Mouse (Mus musculus): ENCODE data around the gene Zdhhc13. TPM values are rescaled to one million over a fixed set of nuclear protein-coding genes. Genes with fewer than 3 reads are reported as not detected.

Zdhhc13 gene
- total RNA-seq, 2 experiments from 2014 or later, result 11.1 to 12.6 TPM

DNA sequence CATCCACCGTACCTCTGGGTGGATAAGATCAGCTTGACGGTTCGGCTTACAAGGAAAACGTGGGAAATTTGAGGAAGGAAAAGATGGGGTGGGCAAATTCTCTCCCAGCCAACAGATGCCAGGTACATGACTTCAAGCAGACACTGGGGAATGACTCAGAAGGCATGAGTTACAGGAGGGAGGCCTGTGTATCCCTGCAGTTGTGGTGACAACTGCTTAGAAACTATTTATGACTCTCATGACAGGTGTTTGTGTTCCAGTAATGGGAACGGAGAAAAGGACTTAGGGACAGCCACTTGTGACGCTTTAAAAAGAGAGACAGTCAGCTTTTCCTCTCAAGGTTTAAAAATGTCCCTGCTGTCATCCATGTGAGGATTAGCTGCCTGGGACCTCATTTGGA, 81.3 kb downstream of the Zdhhc13 start:
- intact Hi-C loops (cut with DNase I), result no loop called here
- DNase-seq, result no peak

DNA sequence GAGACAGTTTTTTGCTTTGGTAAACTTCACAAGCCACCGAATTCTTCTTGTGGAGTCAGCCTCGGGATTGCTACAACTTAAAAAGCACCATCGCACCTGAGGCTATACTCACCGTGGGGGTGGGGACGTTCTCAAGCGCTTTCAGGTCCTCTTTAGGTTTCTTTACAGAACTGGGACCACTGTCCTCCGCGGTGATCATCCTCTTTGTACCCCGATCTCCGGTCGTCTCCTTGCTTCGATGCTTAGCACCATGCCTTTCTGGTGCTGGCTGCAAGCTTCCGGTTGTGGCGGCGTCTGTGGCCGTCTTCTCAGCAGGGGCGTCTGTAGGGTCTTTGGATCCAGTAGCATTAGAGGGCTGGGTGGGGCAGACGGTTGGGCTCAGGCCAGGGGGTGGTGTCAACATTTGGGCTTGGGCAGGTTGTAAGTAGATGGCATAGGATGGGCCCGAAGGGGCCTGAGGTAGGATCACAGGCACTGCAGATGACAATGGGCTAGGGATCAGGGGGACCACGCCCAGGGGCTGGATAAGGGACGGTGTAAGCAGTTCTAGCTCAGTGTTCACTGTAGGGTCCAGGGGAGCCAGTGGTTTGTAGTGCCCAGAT, 81.9 kb downstream of the Zdhhc13 start:
- intact Hi-C loops (cut with DNase I), result no loop called here
- no peak for DNase-seq

DNA sequence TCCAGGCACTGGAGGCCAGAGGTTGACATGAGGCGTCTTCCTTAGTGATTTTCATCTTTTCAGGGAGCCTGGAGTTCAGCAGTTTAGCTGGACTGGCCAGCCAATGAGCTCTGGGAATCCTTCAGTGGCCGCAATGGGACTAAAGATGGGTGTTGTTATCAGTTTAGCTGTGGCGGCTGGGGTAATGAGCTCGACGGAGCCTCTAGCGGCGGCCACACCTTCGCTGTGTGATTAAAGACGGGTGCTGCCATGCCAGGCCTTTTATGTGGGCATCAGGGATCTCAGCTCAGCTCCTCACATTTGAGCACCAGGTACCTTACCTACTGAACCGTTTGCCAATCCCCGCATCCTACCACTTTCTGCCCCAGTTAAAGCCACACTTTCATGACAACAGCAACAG, 82.5 kb downstream of the Zdhhc13 start:
- no peak for DNase-seq
- intact Hi-C loops (cut with DNase I), result no loop called here

GRCm38 (mm10) chr7:48875096-48875495, 86.3 kb downstream of the Zdhhc13 start:
- DNase-seq, result no peak
- intact Hi-C loops (cut with DNase I), result loop anchor here (2.0 kb wide), 1 partner anchor 28 kb away; no protein-coding TSS in a partner anchor

GRCm38 (mm10) chr7:48876526-48876925, 87.7 kb downstream of the Zdhhc13 start:
- peak; percentile 25 to 65 for DNase-seq
- intact Hi-C loops (cut with DNase I), result loop anchor here (1.0 to 2.0 kb wide), 2 partner anchors 64 to 128 kb away; no protein-coding TSS in a partner anchor

Other genes with a start within 250 kb of the Zdhhc13 start
- not detected for gene Mrgprb2, start 230.9 kb upstream of the Zdhhc13 start, total RNA-seq (2021)
- not detected for gene Mrgprb3, start 145.2 kb upstream of the Zdhhc13 start, total RNA-seq (2021)
- 1,000 to 10,000 TPM; 1,478 to 1,683 TPM for gene Csrp3, start 59.0 kb downstream of the Zdhhc13 start, total RNA-seq (2021)
- 1 to 10 TPM; 1.8 to 3.3 TPM for gene E2f8, start 92.6 kb downstream of the Zdhhc13 start, total RNA-seq (2021)
- 10 to 100 TPM; 60.0 to 64.1 TPM for gene Nav2, start 119.7 kb downstream of the Zdhhc13 start, total RNA-seq (2021)